Mouse (Mus musculus) olfactory bulb, adult 2 months (tissue): ENCODE measurements around the gene 1810046K07Rik.

ENCODE experiments used
- CTCF ChIP-seq: fragments of 200-500 bp; IDR thresholded peaks from 2 replicates; pipeline ENCODE4 v1.5.1; 2012; ENCODE audit warnings: low read depth, mild to moderate bottlenecking, low read length, moderate library complexity; ENCODE audit not compliant: insufficient read depth
- POLR2A ChIP-seq: fragments of 200-500 bp; IDR thresholded peaks from 2 replicates; pipeline ENCODE4 v1.6.1; 2012; ENCODE audit warnings: mild to moderate bottlenecking, low read depth, low read length, moderate library complexity; ENCODE audit not compliant: insufficient read depth

GRCm38 (mm10) chr9:51326619-51327554, 1.8 kb downstream of the 1810046K07Rik start:
- TF ChIP-seq POLR2A (no peak), CTCF (no peak)
